31 mouse cellular contexts compared by ENCODE assay signal in genomic region chr8:105393915-105394314, GRCm38 (mm10). TPM values are rescaled to one million over a fixed set of nuclear protein-coding genes. Genes with fewer than 3 reads are reported as not detected.
DNase-seq lines count a peak whose midpoint lies in the region; ATAC-seq and TF ChIP-seq lines count a peak whose summit lies in the region.
"Had no signal": no experiment of that assay in that cellular context is flagged by ENCODE, and none has a peak within 500 bp of the region (broad histone marks: within the 10 kb centered on the region; RNA-seq: fewer than 3 reads in every experiment).

No protein-coding gene starts in this region.

- no peak overlapping the region for H3K4me2 ChIP-seq in hindbrain, embryonic 12.5 days (replicated peaks)
- H3K4me2 ChIP-seq: embryonic facial prominence, embryonic 13.5 days; hindbrain, embryonic 14.5 days; liver, embryonic 13.5 days; lung, embryonic 14.5 days; neural tube, embryonic 15.5 days had no signal

- H3K27me3 ChIP-seq in hindbrain, embryonic 10.5 days (ENCODE audit: insufficient read depth, poor library complexity, severe bottlenecking): no peaks in the 10 kb centered on the region
- H3K27me3 ChIP-seq in hindbrain, embryonic 12.5 days: no peaks in the 10 kb centered on the region
- H3K27me3 ChIP-seq: embryonic facial prominence, embryonic 13.5 days; neural tube, embryonic 15.5 days had no signal

- no peak for DNase-seq in hindbrain, embryonic 10.5 days (ENCODE audit: low spot score)
- peak; percentile 49 for DNase-seq in ZHBTc4 (ENCODE audit: low read depth, low spot score)
- DNase-seq in lung, adult 2 months: peak; percentile 21
- DNase-seq in lung, postnatal 36 days: peak; percentile 73
- no peak for DNase-seq in kidney, postnatal 14 days
- DNase-seq in urinary bladder, postnatal 4 days (ENCODE audit: low spot score in 2 of 2): no peak
- no peak for DNase-seq in kidney, postnatal 10 days
- DNase-seq: adrenal gland, postnatal 25 days; cerebellum, adult 11-12 months; cerebellum, postnatal 10 days; heart, postnatal 36 days; kidney, postnatal 36 days; left cerebral cortex, postnatal 4 days; liver, embryonic 13.5 days; lung, embryonic 14.5 days; midbrain, embryonic 14.5 days; right cerebral cortex, postnatal 25 days; spleen, adult 18-20 months; thymus, adult 2 months; thymus, postnatal 36 days had no signal

- no peak for TF ChIP-seq CTCF in lung, adult 2 months (IDR thresholded peaks at IDR 0.05; ENCODE audit: insufficient read depth, low read length)

- H3K9me3 ChIP-seq in hindbrain, embryonic 10.5 days: no peaks in the 10 kb centered on the region
- H3K9me3 ChIP-seq in hindbrain, embryonic 12.5 days (replicated peaks): no peaks in the 10 kb centered on the region
- H3K9me3 ChIP-seq: embryonic facial prominence, embryonic 13.5 days; liver, embryonic 13.5 days; neural tube, embryonic 15.5 days had no signal

- no peak overlapping the region for H3K9ac ChIP-seq in hindbrain, embryonic 12.5 days
- H3K9ac ChIP-seq: embryonic facial prominence, embryonic 13.5 days; hindbrain, embryonic 14.5 days; liver, embryonic 13.5 days; lung, embryonic 14.5 days; neural tube, embryonic 15.5 days had no signal

- no peak overlapping the region for H3K4me3 ChIP-seq in hindbrain, embryonic 10.5 days
- no peak overlapping the region for H3K4me3 ChIP-seq in hindbrain, embryonic 12.5 days
- no peak overlapping the region for H3K4me3 ChIP-seq in lung, adult 2 months (replicated peaks; ENCODE audit: extremely low read depth, low read depth, low read length)
- H3K4me3 ChIP-seq: embryonic facial prominence, embryonic 13.5 days; layer of hippocampus, adult 2 months; left cerebral cortex, adult 2 months; liver, embryonic 13.5 days; neural tube, embryonic 15.5 days had no signal

- no peaks in the 10 kb centered on the region for H3K36me3 ChIP-seq in hindbrain, embryonic 10.5 days
- H3K36me3 ChIP-seq in hindbrain, embryonic 12.5 days: no peaks in the 10 kb centered on the region
- H3K36me3 ChIP-seq: embryonic facial prominence, embryonic 13.5 days; liver, embryonic 13.5 days; neural tube, embryonic 15.5 days had no signal

- H3K27ac ChIP-seq in hindbrain, embryonic 10.5 days: peak overlapping the region; percentile 18; the same call in 1 of the 2 replicates
- H3K27ac ChIP-seq in hindbrain, embryonic 12.5 days: no peak overlapping the region
- H3K27ac ChIP-seq: embryonic facial prominence, embryonic 13.5 days; hindbrain, embryonic 14.5 days; layer of hippocampus, adult 2 months; left cerebral cortex, adult 2 months; liver, embryonic 13.5 days; neural tube, embryonic 15.5 days had no signal

- H3K4me1 ChIP-seq in hindbrain, embryonic 10.5 days (replicated peaks): 0 out of 2 replicates have a peak, but pooled peaks cover 4% of the 10 kb centered on the region
- no peaks in the 10 kb centered on the region for H3K4me1 ChIP-seq in hindbrain, embryonic 12.5 days
- H3K4me1 ChIP-seq in lung, adult 2 months (ENCODE audit: control insufficient read depth, insufficient read depth, low read length): peaks cover 8% of the 10 kb centered on the region
- H3K4me1 ChIP-seq: embryonic facial prominence, embryonic 13.5 days; liver, embryonic 13.5 days; neural tube, embryonic 15.5 days had no signal

- no peak for TF ChIP-seq POLR2A in lung, adult 2 months (IDR thresholded peaks at IDR 0.05; ENCODE audit: borderline replicate concordance, extremely low read depth, low read depth, low read length)

- ATAC-seq in hindbrain, embryonic 12.5 days (ENCODE audit: low FRiP score): no peak
- ATAC-seq: forebrain, embryonic 16.5 days; intestine, postnatal 0 days had no signal

- WGBS in hindbrain, embryonic 10.5 days: 72% methylated on average over 7 of the region's 7 CpGs
- 67% methylated on average over 7 of the region's 7 CpGs for WGBS in hindbrain, embryonic 12.5 days
- 53% methylated on average over 7 of the region's 7 CpGs for WGBS in lung, adult 2 months

RNA-seq across cellular contexts. Expression of gene Kctd19, which starts 19.4 kb away (rescaled TPM):
- polyA plus RNA-seq in hindbrain, embryonic 10.5 days (2016; fragmentation: Nextera tagmentation; extraction: Ambion mirVana): 0.12 TPM in 1 of 2 replicates, not detected in the other
- 0.08 TPM in 1 of 2 replicates, not detected in the other for polyA plus RNA-seq in hindbrain, embryonic 12.5 days (2016; fragmentation: Nextera tagmentation; extraction: Ambion mirVana)
- polyA plus RNA-seq in lung, adult 2 months (2012; rRNA removed): 0.27 and 0.32 TPM in 2 replicates
- polyA plus RNA-seq: embryonic facial prominence, embryonic 13.5 days; forebrain, embryonic 11.5 days; forebrain, embryonic 16.5 days; hindbrain, embryonic 14.5 days; kidney, embryonic 14.5 days; liver, embryonic 13.5 days; midbrain, embryonic 14.5 days; neural tube, embryonic 15.5 days; stomach, embryonic 16.5 days had no signal

RNA-seq across cellular contexts. Expression of gene Lrrc36, which starts 19.5 kb away (rescaled TPM):
- polyA plus RNA-seq in hindbrain, embryonic 10.5 days (2016; fragmentation: Nextera tagmentation; extraction: Ambion mirVana): 1.8 and 2.5 TPM in 2 replicates
- polyA plus RNA-seq in hindbrain, embryonic 12.5 days (2016; fragmentation: Nextera tagmentation; extraction: Ambion mirVana): 2.1 and 3.1 TPM in 2 replicates
- 5.5 and 7.5 TPM in 2 replicates for polyA plus RNA-seq in lung, adult 2 months (2012; rRNA removed)
- polyA plus RNA-seq: embryonic facial prominence, embryonic 13.5 days; kidney, embryonic 14.5 days had no signal

RNA-seq across cellular contexts. Expression of gene Plekhg4, which starts 20.8 kb away (rescaled TPM):
- polyA plus RNA-seq in hindbrain, embryonic 10.5 days (2016; fragmentation: Nextera tagmentation; extraction: Ambion mirVana): 0.52 and 0.75 TPM in 2 replicates
- 0.59 and 0.93 TPM in 2 replicates for polyA plus RNA-seq in hindbrain, embryonic 12.5 days (2016; fragmentation: Nextera tagmentation; extraction: Ambion mirVana)
- polyA plus RNA-seq in lung, adult 2 months (2012; rRNA removed): 0.25 and 0.36 TPM in 2 replicates

RNA-seq across cellular contexts. Expression of gene Slc9a5, which starts 45.3 kb away (rescaled TPM):
- 4.1 and 4.3 TPM in 2 replicates for polyA plus RNA-seq in hindbrain, embryonic 10.5 days (2016; fragmentation: Nextera tagmentation; extraction: Ambion mirVana)
- polyA plus RNA-seq in hindbrain, embryonic 12.5 days (2016; fragmentation: Nextera tagmentation; extraction: Ambion mirVana): 7.2 and 7.7 TPM in 2 replicates
- 7.4 and 8.1 TPM in 2 replicates for polyA plus RNA-seq in lung, adult 2 months (2012; rRNA removed)

RNA-seq across cellular contexts. Expression of gene Fhod1, which starts 46.2 kb away (rescaled TPM):
- polyA plus RNA-seq in hindbrain, embryonic 10.5 days (2016; fragmentation: Nextera tagmentation; extraction: Ambion mirVana): 2.4 and 2.8 TPM in 2 replicates
- polyA plus RNA-seq in hindbrain, embryonic 12.5 days (2016; fragmentation: Nextera tagmentation; extraction: Ambion mirVana): 1.4 and 2.0 TPM in 2 replicates
- polyA plus RNA-seq in lung, adult 2 months (2012; rRNA removed): 89.2 and 114 TPM in 2 replicates

Comparison
In these comparisons a context has a peak if more than half of its experiments do, and no peak if none do; other contexts are left out.
1. DNase-seq: peak in ZHBTc4 (single experiment), lung, adult 2 months (single experiment) and lung, postnatal 36 days (single experiment); none in hindbrain, embryonic 10.5 days (single experiment), kidney, postnatal 14 days (single experiment), urinary bladder, postnatal 4 days (0 of 2) and kidney, postnatal 10 days (single experiment).